Mouse (Mus musculus) right cerebral cortex, postnatal 36 days (tissue): ENCODE measurements around the gene Nhlrc2.

Source experiments
- DNase-seq, 2 experiments: peaks; one replicate each; pipeline ENCODE4 v3.0.0; 2022; ENCODE audit warnings: low spot score in 2 of 2, mixed read lengths in 1 of 2

Nhlrc2 gene

DNA sequence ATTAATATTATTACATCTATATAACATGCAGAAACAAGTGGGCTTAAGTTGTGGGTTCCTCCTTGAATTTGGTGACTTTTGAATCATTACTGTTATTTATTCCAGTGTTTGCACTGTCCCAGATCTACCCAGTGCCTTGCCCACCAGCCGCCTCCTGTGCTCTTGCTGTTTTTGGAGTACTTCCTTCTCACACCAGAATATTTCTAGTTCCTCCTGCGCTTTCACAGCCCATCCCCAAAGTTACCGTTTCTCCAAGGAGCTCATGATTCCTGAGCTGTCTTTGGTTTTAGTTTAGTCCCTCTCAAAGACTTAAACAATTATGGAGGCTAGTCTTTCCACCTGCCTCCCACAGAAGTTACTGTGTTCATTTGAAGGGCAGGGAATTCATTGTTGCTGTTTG is 15.4 kb downstream of the Nhlrc2 start:
- peak; percentile 45 to 76 for DNase-seq

DNA sequence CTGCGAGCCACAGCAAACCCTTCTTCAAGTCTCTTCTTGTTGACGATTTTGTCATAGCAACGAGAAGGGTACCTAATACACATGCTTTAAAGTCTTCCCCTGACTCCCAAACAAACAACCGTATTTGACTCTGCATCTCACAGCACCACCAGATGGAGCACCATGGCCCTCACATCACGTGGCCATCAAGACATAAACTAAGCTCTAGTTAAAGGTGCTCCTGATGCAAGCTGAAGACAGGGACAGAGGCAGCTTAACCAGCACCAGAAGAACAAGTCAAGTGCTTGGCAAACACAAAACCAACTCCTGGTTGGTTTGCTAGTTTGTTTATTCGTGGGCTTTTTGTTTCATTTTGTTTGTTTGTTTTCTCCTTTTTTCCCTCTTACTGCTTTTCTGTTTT is 17.3 kb downstream of the Nhlrc2 start:
- DNase-seq: no peak

DNA sequence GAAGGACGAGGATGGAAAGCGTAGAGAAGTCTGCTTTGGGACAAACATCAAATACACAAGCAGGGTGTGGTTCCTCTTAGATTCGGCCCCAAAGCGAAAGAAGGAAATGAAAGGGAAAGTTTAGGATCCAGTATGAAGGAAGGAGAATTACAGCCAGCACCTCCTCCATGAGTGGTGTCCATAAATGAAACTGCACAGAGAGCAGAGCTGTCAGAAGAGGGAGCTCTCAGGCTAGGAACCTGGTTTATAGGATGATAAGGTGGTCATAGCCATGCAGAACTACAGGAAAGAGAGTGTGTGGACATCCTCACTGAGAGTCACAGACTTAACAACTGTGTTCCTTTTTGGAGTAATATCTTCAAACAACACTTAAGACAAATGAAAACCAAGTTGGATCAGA is 18.0 kb downstream of the Nhlrc2 start:
- peak in 1 of 2 experiments; percentile 56 for DNase-seq

DNA sequence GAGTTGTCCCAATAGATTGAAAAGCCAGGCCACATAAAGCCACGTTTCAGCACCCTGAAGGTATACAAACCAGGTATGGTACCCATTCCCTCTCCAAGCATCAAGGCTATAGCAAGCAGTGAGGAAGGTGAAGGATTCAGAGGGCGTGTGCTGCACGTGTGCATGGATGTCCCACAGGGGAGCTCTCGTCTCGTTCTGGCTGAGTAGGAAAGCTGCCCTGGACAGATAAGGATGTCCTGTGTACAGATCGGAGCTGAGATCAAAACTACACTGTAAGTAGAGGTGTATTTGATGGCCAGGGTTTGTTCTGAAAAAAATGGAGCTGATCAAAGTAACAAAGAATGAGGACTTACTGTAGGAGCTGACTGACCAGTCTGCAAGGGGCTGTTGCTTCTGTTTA is 18.9 kb downstream of the Nhlrc2 start:
- no peak for DNase-seq

DNA sequence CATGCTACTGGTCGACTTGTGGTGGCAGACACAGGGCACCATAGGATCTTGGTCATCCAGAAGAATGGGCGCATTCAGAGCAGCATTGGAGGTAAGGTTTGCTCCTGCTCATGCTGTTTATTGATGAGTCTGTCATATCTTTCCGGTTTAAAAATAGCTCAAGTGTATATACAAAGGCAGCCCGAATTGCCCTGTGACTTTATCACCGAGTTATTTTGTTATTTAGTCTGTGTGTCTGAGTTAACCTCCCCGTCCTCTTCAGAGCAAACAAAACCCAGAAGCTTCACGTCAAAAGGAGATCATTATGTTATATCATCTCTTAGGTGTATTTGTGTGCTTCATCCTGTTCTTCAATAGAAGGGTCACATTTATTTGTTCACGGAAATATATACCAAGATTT is 22.7 kb downstream of the Nhlrc2 start:
- no peak for DNase-seq

DNA sequence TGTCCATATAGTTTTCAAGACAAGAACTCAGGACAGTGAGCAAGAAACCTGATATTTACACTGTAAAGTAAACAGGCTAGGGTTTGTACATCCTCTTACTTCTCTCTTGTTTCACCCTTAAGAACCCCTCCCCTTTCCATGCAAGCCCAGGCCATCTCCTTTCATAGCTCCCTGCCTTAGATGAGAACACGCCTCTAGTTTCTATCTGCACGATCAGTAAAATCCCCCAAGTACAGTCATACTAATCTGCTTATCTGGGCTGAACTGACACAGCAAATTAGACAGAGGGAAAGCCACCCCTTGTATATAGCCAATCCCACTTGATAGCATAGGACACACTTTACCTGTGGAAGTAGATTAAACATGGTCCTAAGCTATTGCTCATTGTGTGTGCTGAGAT is 23.2 kb downstream of the Nhlrc2 start:
- DNase-seq: no peak

DNA sequence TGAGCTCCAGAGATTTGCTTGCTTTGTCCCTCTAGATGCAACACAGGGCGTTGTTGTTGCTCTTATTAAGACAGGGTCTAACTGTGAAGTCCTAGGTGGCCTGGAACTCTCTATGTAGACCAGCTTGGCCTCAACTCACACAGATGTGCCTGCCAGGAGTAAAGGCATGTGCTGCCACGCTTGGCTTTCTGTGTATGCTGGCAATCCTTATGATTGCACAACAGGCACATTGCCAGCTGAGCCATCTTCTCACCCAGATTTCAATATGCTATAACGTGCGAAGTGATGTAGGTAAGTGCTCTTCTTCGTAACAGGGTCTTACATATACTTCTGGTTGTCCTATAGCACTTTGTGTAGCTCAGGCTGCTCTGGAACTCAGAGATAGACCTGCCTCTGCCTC is 23.9 kb downstream of the Nhlrc2 start:
- DNase-seq: no peak

DNA sequence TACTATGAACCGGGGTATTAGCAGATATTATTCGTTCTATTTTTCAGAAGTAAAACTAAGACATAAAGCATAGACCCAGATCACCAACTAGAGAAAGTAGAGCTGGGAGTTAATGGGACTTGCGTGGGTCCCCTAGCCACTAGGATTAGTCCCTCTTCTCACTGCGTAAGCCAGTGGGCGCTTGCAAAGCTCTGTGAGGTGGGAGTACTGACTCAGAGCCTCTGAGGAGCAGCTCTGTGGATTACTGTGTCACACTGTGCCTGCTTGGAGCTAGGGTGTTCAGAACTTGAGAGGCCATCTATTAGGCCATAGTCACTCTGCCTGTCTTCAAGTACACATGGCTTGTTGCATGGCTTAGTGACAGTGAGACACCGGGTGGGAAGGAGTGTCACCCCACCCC is 25.1 kb downstream of the Nhlrc2 start:
- DNase-seq: peak; percentile 19 to 58

DNA sequence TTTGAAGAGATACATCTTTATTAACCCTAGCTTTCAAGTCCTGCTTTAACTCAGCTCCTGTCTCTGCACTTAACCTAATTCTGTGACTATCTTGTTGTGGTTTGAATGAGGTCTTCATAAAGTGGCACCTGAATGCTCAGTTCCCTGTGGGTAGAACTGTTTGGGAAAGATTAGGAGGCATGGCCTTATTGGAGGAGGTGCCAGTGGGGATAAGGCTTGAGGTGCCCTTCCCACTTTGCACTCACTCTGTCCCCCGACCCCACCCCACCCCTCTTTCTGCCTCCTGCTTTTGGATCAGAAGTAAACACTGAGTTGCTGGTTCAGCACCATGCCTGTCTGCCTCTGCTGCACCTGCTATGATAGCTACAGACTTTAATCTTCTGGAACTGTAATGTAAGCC is 29.7 kb downstream of the Nhlrc2 start:
- DNase-seq: no peak

DNA sequence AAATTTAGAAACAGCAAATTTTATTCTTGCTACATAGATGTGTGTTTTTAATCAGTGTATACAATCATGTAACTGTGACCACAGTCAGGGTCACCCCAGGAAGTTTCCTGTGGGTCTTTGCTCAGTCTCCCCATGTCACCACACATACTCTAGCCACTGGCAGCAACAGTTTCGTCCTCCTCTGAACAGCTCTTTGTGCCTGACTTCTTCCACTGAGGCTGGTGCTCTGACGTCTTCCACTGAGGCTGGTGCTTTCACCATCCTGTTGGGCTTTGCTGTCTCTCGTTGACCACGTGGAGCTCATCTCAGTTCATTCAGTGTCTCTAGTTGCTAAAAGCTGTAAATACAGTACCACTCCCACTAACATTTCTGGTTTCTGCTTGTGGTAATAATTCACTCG is 33.9 kb downstream of the Nhlrc2 start:
- DNase-seq: no peak

DNA sequence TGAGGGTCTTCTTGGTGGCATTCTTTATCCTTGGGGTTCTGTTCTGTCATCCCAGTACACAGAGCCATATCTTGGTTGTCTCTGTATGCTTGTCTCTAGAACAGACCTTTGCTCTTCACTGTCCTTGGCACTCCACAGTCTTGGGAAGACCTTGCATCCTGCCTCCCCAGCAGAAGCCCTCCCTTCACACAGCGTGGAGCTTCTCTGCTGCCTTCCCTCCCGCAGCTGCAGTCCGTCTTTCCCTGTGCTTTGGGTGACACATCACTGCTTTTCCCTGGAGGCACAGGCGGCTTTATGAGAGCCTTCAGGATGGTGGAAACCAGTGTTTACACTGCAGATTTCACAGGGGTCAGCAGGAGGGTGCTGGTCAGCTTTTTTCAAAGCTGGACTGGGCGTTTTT is 35.7 kb downstream of the Nhlrc2 start:
- DNase-seq: no peak

DNA sequence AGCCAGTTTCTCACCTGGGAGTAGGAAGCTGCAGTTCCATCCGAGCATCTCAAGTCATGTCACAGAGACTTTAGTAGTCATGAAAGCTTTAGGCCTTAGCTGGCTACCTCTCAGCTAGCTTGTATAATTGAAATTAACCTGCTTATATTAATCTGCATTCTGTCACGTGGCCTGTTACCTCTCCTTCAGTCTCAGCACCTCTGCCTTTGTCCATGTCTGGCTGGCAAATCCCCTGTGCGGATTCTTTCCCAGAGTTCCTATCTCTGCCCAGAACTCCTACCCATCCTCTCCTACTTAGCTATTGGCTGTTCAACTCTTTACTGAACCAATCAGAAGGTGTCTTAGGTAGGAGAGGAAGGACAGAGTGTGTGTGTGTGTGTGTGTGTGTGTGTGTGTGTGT is 36.2 kb downstream of the Nhlrc2 start:
- DNase-seq: no peak

DNA sequence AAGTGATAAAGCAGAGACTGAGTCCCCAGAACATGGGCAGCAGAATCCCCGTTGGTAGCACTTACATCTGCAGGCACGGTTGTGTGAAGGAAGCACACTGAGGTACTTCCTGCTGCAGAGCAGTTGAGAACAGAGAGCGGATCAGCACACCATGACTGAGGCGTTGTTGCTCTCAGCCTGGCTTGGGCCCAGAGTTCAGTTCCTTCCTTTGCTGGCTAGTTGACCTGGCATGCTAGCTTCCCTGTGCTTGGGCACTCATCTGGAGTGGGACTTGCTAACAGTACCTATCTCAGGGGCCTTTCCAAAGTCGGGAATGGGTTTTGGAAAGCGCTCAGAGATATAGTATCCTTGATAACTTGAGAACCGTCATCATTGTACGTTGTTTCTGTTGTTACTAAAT is 38.3 kb downstream of the Nhlrc2 start:
- DNase-seq: no peak

DNA sequence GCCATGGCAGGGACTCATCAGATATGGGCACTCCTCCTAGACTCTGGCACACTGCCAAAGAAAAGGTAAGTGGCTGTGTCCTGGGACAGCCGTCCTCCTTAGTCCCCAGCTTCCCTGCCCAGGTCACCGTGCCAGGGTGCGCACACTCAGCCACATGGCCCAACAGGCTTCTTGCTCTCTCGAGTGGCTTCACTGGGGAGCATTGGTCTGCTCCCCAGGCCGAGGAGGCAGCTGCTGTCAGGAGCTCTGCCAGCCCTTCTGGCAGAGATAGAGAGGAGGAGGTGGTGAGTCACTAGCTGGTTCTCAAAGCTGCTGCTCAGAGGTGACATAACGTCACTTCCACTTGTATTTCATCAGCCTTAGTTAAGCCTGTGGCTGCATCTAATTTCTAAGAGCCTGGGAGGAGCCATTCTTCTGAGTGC is 40.2 kb downstream of the Nhlrc2 start:
- DNase-seq: peak; percentile 50 to 76

DNA sequence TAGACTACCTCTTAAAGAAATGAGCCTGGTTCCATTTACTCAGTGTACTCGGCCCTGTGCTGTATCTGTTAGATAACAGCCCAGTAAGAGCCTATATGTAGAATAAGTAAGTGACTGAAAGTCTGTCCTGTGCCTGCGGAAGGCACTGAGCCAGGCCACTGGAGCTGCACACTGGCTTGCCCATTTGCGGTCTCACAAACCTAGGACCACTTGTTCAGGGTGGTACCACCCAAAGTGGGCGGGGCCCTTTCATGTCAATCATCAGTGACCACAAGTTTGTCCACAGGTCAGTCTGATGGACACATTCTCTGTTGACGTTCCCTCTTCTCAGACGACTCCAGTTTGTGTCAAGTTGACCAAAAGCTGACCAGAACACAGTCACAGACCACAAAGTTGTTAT is 40.9 kb downstream of the Nhlrc2 start:
- no peak for DNase-seq

DNA sequence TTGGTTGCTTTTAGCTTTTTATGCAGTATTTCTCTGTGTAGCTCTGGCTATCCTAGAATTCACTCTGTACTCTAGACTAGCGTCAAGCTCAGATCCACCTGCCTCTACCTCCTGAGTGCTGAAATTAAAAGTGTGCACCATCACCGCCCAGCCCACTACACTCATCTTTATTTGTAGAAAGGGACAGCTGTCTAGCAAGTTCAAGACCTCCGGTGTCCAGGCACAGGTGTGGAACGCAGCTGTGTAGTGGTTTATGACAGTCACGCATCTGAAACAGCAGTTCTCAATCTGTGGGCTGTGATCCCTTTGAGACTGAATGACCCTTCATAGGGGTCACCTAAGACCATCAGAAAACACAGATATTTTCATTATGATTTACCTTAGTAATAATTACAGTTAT is 41.4 kb downstream of the Nhlrc2 start:
- no peak for DNase-seq

DNA sequence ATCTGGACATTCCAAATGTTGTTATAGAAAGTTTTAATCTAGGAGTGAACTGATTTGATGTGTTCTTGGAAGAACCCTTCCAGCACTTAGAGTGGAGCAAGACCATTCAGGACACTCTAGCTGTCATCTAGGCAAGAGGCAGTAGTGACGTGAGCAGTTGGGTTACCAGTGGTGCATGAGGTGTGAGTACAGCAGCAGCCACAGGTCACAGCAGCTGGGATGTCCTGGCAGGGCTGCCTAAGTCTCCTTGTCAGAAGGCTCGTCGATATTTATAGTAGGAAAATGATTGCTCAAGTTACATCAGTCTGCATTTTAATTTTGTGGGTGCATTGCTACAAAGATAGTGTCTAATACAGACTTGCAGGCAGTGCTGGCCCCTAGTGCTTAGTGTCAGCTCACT is 42.2 kb downstream of the Nhlrc2 start:
- no peak for DNase-seq

DNA sequence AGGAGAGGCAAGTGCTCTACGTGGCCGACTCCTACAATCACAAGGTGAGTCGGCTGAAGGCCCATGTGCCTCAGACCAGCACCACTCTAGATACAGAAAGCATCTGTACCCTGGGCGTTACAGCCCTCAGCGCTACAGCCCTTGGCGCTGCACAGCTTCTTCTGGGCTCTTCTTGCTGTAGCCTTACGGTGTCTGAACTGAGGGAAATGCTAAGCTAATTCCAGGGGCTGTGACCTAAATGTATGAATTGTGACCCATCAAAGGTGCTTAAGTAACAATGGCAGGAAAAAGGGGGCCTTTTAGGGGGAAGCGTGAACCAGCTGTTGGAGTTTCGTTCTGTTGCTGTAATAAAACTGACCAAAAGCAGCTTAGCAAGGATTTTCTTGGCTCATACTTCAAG is 44.4 kb downstream of the Nhlrc2 start:
- no peak for DNase-seq

DNA sequence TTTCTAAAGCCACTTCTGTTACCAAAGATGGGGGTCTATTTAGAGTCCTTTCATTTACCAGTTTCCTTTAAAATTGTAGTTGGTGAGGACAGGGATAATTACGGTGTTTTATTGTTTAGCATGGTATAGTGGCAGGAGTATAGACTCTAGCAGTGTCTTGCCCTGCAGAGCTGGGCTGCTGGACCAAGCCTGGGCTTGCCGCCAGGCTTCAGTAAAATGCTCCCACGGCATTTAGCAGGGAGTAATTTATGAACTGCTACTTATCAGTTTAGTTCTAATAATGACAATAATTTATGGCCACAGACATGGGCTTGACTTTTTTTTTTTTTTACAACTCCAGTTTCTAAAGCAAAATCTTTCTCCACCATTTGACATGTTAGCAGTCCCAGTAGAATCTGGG is 51.9 kb downstream of the Nhlrc2 start:
- DNase-seq: no peak

DNA sequence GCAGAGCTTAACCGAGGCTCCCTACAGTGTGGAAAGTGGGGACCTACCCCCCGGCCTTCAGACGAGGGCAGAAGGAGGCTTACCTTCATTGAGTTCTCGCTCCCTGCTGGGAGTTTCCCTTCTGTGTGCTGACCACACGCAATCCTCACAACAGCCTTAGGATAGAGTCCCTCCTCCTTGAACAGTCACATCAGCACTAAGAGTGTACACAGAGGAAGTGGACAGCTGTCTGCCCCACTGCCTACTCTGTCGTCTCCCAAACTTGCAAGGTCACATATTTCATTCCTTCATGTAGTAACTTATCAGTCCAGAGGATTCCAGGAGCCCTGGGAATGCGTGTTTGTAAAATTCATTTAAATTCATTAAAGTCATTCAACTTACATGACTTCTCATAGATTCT is 52.7 kb downstream of the Nhlrc2 start:
- DNase-seq: no peak

DNA sequence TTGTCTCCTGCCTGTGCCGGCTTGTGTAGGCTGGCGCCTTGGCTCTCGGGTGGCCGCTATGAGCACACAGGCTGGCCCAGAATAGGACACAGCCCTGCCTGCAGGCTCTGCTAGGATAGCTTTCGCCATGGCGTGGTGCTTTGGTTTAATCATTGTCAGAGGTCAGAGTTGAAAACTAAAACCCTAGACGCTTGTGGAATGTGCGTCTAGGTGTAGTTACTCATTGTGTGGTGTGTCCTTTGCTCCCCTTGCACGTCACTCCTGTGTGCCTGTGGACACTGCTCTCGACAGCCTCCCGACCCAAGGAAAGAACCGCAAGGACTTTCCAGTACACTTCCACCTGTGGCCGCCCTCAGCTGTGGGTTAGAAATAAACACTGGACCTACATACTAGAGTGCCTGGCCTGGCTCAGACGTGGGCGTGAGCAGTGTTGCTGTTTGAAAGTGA is 53.9 kb downstream of the Nhlrc2 start:
- no peak for DNase-seq

DNA sequence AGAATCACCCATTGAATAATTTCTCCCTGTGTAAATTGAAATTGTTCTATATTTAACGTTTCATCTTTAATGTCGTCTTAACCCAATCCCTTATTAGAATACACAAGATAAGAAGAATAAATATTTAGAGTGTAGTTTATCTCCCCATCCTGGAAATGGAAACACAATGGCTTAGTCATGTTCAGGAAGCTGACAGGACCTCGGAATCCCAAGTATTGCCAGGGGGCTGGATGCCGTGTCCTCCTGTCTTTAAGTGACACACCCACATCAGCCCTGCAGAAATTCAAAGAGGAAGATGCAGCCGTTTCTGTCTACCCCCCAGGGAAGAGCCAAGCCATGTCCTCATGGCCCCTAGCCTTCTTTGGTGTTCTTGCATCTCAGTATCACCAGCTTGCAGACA is 60.9 kb downstream of the Nhlrc2 start:
- no peak for DNase-seq

DNA sequence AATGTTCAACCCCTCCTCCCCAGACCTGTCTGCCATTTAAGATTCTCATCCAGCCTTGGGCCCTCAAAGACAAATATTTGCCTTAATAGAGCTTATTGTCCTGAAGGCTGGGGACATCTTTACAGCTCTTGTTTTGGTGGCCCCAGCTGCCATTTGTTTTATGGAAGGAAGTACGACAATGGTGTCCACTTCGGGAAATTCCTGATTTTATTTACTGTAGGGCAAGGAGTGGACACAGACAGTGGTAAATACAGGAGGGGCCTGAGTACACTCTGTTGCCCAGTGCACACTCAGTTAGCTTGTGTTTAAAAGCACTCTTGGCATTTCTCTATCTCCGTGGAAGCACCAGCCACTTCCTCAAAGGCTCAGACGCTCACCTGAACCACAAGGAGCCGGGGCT is 66.1 kb downstream of the Nhlrc2 start:
- no peak for DNase-seq

DNA sequence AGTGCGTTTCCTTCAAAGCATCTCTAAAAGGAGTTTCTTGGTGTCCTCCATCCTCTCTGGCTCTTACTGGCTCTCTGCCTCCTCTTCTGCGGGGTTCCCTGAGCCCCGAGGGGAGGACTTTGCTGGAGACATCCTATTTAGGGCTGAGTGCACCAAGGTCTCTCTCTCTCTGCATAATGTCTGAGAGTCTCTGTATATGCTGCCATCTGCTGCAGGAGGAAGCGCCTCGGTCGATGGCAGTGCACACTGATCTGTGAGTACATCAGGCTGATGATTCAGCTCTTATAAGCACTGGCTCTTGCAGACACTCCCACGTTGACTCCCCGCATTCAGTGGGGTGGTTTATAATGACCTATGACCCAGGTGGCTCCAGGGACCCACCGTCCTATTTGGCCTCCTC is 70.8 kb downstream of the Nhlrc2 start:
- peak; percentile 53 for DNase-seq

DNA sequence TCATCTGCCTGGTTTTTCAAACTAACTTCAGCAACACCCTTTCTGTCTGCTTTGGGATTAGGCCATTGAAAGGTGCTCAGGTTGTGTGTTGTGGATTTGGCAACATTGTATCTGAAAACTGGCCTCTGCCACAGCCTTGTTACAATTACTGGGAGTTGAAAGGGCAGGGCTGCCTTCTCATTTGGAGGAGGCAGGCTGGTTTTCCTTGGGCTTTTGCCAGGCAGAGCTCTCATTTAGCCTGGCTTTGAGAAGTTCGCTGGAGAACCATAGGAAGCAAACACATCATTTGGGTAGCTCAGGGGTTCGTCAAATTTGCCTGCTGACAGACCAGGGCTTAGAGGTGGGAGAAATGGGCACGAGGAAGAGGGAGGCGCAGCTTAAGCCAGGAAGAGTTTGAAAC is 71.5 kb downstream of the Nhlrc2 start:
- DNase-seq: no peak
